Mouse (Mus musculus): ENCODE results near the gene Itm2c. TPM values are rescaled to one million over a fixed set of nuclear protein-coding genes. Genes with fewer than 3 reads are reported as not detected.

Itm2c gene
- 20.7 and 24.3 TPM in 2 replicates for total RNA-seq (2017)

- peak; percentile 42; the same call in 1 of the 2 replicates for ATAC-seq (ENCODE audit: extremely low read depth, insufficient number of reproducible peaks, low FRiP score, poor library complexity, severe bottlenecking)
Observed at GRCm38 (mm10) chr1:85894231-85894747, at the start of gene Itm2c. Itm2c (plus strand) TSS chr1:85894281.

DNA sequence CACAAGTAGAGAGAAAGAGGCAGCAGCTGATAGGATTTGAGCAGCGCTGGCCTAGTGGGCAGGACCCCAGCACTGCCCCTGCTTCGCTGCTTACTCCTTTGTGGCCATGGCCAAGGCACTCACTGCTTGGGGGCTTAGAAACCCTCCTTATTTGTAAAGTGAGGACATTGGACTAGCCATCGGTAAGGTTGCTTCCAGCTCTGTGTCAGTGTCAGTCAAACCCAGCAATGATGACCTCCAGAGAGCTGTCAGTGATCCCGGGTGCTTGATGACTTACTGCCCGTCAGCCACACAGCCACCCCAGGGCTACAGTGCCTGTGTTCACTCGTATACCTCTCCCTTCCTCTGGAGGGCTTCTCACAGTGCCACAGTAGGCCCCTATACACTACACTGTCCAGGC is 49.1 kb upstream of the Itm2c start:
- no peak for ATAC-seq (ENCODE audit: extremely low read depth, insufficient number of reproducible peaks, low FRiP score, poor library complexity, severe bottlenecking)

- ATAC-seq (ENCODE audit: extremely low read depth, insufficient number of reproducible peaks, low FRiP score, poor library complexity, severe bottlenecking) = no peak
Observed at GRCm38 (mm10) chr1:85845476-85845875, 48.6 kb upstream of the Itm2c start.

DNA sequence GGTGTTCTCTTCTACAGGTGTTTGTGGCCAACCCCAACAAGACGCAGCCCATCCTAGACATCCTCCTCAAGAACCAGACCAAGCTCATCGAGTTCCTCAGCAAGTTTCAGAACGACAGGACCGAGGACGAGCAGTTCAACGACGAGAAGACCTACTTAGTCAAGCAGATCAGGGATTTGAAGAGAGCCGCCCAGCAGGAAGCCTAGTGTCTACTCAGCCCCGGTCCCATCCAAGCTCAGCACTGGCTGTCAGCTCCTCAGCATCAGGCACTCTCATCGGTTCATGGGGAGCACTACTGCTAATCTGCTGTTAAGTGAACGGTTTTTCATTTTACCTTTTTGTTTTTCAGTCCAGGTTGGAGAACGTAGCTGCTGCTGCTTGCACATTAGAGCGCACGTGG is 45.1 kb upstream of the Itm2c start:
- ATAC-seq (ENCODE audit: extremely low read depth, insufficient number of reproducible peaks, low FRiP score, poor library complexity, severe bottlenecking) = no peak

DNA sequence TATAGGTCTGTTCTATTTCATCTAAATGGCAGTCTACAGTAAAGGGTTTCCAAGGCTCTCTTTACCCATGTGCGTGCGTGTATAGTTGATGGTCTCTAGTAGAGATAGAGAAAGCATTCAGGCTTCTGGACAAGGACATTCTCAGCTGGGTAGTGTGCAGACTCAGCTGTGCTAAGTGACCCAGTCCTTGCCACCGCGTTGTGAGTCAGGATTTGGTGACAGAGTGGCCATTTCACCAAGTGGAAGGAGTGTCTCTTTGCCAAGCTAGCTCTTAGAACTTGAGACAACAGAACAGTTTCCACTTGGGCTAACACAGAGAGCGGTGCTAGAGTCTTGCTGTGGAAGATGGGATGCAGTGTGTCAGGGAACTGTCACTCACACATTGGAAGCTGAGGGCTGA is 43.2 kb upstream of the Itm2c start:
- ATAC-seq (ENCODE audit: extremely low read depth, insufficient number of reproducible peaks, low FRiP score, poor library complexity, severe bottlenecking) = no peak

- ATAC-seq (ENCODE audit: extremely low read depth, insufficient number of reproducible peaks, low FRiP score, poor library complexity, severe bottlenecking) = peak; percentile 81
Observed at GRCm38 (mm10) chr1:85852996-85853689, 40.9 kb upstream of the Itm2c start.

DNA sequence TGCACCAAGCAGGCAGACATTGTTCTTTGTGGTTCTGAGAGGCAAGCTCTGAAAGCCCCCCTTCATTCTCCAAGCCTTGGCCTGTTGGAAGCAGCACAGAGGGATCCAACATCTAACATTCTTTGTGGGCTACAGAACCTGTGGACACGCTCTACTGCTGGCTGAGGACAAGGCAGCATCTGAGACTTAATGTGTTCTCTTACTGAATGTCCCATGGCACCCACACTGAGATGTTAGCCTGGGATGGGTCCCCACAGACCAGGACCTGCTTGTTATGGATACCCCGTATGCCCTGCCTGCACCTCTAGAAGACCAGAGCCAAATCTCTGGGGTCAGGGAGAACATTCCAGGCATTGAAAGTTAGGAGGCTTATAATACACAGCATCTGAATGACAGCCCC is 40.2 kb upstream of the Itm2c start:
- ATAC-seq (ENCODE audit: extremely low read depth, insufficient number of reproducible peaks, low FRiP score, poor library complexity, severe bottlenecking) = no peak; the same call in 1 of the 2 replicates

DNA sequence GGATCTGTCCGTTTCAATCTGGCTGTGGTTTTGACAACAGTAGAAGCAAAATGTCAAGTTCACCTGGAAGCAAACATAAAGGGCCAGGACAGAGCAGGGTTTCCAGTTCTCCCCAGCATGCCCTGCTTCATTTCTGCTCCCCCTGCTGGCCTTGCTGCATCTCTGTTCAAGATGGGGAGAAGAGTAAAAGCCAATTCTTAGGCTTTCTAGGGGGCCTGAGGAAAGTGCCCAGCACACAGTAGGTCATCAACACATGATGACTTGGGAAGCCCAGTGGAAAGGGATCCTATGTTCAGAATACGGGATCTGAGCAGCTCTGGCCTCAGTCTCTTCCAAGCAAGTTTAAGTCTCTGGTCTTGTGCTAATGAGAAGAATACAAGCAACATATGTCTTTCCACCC is 39.6 kb upstream of the Itm2c start:
- no peak for ATAC-seq (ENCODE audit: extremely low read depth, insufficient number of reproducible peaks, low FRiP score, poor library complexity, severe bottlenecking)

DNA sequence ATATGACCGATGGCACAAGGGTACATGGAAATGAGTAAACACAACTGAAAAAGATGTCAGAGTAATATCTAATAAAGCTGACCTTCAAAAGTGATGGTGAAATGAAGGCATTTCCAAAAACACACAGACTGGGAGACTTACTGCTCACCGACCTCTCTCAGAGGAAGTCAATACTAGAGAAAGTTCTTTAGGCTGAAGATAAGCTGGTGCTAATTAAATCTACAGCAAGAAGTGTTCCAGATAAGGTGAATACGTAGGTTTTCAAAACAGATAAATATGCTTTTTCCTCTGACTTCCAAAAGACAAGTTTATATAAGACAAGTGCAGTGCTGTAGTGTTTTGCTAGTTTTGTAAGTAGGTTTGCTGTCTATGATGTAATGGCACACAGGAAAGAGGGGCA is 37.8 kb upstream of the Itm2c start:
- ATAC-seq (ENCODE audit: extremely low read depth, insufficient number of reproducible peaks, low FRiP score, poor library complexity, severe bottlenecking) = no peak

GRCm38 (mm10) chr1:85857261-85857754 is 36.8 kb upstream of the Itm2c start:
- no peak for ATAC-seq (ENCODE audit: extremely low read depth, insufficient number of reproducible peaks, low FRiP score, poor library complexity, severe bottlenecking)

DNA sequence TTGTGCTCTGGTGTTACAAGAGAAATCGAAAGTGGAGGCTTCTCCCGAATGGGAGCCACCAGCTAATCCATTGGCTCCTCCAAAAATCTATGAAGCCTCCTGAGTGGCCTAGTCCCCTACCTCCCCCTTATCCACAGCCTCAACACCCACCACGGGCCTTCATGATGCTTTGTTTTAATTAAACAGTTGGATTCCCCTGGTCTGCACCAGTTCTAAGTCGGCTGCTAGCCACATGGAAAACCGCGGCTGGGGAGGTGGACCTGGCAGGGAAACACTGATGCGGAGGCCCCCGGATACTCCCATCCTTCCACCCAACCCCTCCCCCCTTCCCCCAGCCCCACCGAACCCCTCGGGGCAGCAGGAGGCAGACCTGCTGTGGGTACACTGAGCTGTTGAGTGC is 29.7 kb upstream of the Itm2c start:
- ATAC-seq (ENCODE audit: extremely low read depth, insufficient number of reproducible peaks, low FRiP score, poor library complexity, severe bottlenecking) = 0 out of 2 replicates have a peak, but pooled peaks have one; percentile 9

DNA sequence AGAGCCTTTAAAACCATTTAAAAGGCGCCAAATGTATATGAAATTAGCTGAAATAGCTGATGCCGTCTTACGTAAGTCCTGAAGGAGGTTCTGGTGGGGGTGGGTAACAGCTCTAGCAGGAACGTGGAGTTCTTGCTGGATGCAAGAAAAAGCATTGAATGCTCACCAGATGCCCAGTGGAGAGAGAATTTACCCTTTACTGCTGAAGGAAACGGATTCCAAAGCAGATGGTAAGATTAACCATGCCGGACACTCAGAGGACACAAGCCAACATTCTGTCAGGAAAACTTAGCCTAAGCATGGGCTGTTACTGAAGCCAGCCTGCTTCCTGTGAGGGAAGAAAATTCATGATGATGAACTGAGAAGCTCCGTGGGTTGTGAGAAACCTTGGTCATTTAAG is 24.1 kb upstream of the Itm2c start:
- ATAC-seq (ENCODE audit: extremely low read depth, insufficient number of reproducible peaks, low FRiP score, poor library complexity, severe bottlenecking) = no peak

DNA sequence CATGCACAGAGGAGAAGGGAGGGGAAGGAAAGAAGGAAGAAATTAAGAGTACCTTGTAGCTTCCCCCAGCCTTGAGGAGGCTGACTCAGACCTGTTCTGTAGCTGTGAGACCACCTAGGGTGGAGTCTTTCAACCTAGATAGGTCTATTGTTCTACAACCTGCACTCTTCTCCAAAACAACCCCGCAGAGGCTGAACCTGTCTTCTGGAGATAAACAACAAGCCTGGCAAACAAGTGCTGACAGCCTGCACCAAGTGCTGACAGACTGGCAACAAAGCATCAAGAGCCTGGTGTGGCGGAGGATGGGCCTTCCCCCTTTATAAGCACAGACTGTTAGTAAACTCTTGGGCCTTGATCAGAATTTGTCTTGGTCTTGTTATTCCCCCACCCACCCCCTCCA is 23.5 kb upstream of the Itm2c start:
- no peak for ATAC-seq (ENCODE audit: extremely low read depth, insufficient number of reproducible peaks, low FRiP score, poor library complexity, severe bottlenecking)

DNA sequence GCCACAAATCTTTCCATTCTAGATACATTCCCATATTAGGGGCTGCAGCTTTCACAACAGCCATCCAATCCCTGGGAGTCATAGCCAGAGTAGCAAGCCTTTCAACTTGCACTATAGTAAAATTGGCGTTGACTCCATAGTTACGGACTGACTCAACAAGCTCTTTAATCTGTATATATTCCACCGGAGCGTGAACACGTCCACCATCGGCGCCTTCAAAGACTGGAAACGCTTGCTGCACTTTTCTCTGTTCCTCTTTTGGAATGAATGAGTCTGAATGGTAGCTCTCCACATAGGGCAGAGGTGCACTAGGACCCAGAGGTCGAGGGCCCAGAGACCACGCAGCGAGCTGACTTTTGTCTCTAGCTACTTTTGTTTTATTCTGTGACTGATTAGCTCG is 12.1 kb upstream of the Itm2c start:
- ATAC-seq (ENCODE audit: extremely low read depth, insufficient number of reproducible peaks, low FRiP score, poor library complexity, severe bottlenecking) = no peak

DNA sequence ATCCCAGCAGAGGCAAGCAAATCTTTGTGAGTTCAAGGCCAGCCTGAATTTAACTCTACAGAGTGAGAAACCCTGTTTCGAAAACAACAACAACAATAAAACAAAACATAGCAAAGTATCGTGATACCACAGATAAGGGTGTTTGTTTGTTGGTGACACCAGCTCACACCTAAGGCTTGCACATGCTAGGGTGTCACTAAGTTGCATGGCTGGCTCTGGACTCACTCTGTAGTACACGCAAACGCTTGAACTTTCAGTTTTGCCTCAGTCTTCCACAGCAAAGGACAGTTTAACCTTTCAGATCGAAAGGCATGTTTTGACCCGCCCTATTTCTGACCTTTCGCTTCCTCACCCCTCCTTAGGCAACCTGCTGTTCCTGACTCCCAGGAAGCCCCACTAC is 6.9 kb upstream of the Itm2c start:
- no peak for ATAC-seq (ENCODE audit: extremely low read depth, insufficient number of reproducible peaks, low FRiP score, poor library complexity, severe bottlenecking)

DNA sequence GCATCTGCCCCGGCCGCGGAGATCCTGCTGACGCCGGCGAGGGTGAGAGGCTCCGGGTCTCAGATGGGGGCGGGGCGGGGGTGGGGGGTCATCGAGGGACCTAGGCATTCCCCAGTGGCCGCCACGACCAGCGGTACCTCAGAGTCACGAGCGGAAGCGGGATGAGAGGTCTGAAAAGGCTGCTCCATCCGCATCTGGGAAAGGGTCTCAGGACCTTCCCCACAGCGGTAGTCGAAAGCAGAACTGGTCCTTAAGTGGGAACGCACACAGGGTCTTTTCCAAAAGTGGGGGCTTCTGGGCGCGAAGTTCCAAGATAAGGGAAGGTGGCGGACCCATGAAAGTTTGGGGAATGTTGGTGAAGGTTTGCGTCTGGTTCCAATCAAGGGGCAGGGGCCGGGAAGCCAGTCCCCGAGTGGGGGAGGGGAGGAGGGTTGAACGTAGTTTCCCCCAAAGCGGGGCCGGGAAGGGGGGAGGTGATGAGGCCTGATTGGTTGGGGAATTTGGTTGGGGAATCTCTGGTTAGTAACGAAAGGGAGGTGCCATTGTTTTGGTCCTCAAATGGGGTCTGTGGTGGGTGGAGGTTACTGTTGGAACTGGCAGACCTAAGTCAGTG is 773 bp downstream of the Itm2c start:
- no peak for ATAC-seq (ENCODE audit: extremely low read depth, insufficient number of reproducible peaks, low FRiP score, poor library complexity, severe bottlenecking)

GRCm38 (mm10) chr1:85895391-85895837 is 1.3 kb downstream of the Itm2c start:
- ATAC-seq (ENCODE audit: extremely low read depth, insufficient number of reproducible peaks, low FRiP score, poor library complexity, severe bottlenecking) = peak; percentile 34

DNA sequence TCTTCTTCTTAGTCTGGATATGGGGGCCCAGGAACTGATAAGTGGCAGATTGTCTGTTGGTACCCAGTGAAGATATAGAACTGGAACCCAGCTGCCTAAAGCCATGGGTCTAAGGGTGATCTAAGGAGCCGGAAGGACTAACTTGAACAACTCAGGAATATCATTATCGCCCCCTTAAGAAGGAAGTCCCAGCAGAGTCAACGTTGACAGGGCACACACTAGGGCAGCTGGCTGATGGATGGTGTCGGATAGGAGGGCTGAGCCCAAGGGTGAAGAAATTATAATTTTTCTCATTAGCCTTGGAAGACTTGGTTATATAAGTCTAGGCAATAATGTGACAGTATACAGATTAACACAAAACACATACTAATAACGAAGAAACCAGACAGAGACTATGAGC is 2.0 kb downstream of the Itm2c start:
- ATAC-seq (ENCODE audit: extremely low read depth, insufficient number of reproducible peaks, low FRiP score, poor library complexity, severe bottlenecking) = no peak

- ATAC-seq (ENCODE audit: extremely low read depth, insufficient number of reproducible peaks, low FRiP score, poor library complexity, severe bottlenecking) = no peak
Observed at GRCm38 (mm10) chr1:85896781-85897700, 3.0 kb downstream of the Itm2c start.

All from neutrophil, adult 5-6 weeks (primary cell).